Mouse (Mus musculus): ENCODE measurements at regions not wholly inside any gene's neighbourhood (a gene's known extent, or its start where the extent isn't known, plus 50 kb on each side); places are given as distances from the start of the nearest gene placed in this dataset.

DNA sequence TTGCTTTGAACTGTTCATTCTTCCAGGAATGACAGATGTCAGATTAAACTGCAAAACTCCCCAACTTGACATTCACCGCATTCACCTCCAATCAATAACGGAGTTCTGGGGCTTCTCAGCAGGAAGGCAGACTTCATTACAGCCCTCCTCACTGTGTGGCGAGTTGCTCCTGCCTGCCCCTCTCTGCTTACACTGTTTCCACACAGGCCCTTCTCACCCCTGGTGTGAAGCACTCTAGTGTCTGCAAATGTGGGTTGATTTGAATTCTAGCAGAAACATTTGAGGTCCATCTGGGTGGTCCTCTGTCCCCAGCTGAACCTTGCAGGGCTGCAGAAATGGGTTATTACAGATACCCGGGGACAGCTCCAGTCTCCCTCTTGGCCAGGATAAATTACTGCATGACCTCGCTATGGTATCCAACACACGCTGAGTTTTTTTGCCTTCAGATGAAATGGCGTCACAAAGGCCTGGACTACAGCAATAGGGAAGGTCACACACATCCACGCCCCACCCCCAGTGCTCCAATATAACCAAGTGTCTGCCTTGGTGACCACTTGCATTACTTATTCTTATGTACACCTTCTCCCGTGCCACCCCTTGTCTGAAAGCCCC is 145.8 kb downstream of the Rwdd3 start:
- TF ChIP-seq MYB (IDR thresholded peaks at IDR 0.05; ENCODE audit: low read depth, low read length) (no peak), MEF2A (IDR thresholded peaks at IDR 0.05; ENCODE audit: extremely low read depth, insufficient replicate concordance, low read depth, low read length, poor library complexity, severe bottlenecking) (no peak), ZC3H11A (IDR thresholded peaks at IDR 0.05; ENCODE audit: low read depth, low read length) (no peak), ZNF384 (IDR thresholded peaks at IDR 0.05; ENCODE audit: low read depth, low read length) (no peak), RAD21 (IDR thresholded peaks at IDR 0.05; ENCODE audit: low read depth, low read length) (no peak), ELF1 (IDR thresholded peaks at IDR 0.05; ENCODE audit: low read depth, low read length) (no peak), ZMIZ1 (IDR thresholded peaks at IDR 0.05; ENCODE audit: low read depth, low read length) (no peak), MXI1 (IDR thresholded peaks at IDR 0.05; ENCODE audit: low read depth, low read length) (no peak), NELFE (IDR thresholded peaks at IDR 0.05; ENCODE audit: low read depth, low read length) (no peak), GATA1 (IDR thresholded peaks at IDR 0.05; ENCODE audit: low read depth, low read length) (no peak), SIN3A (IDR thresholded peaks at IDR 0.05; ENCODE audit: low read length) (no peak), CHD2 (IDR thresholded peaks at IDR 0.05; ENCODE audit: low read length) (no peak), USF2 (IDR thresholded peaks at IDR 0.05; ENCODE audit: borderline replicate concordance in 1 of 2, insufficient read depth in 1 of 2, low read depth in 1 of 2, low read length in 2 of 2) (no peak), POLR2AphosphoS2 (IDR thresholded peaks at IDR 0.05; ENCODE audit: low read length) (no peak)
- Histone ChIP-seq H3K9me3 (replicated peaks; ENCODE audit: insufficient read depth, low read length) (no peaks in the 10 kb centered on the region), H3K79me2 (ENCODE audit: control insufficient read depth, insufficient read depth, low read length, poor library complexity) (no peaks in the 10 kb centered on the region), H3K9ac (ENCODE audit: control insufficient read depth, low read depth, low read length, poor library complexity, severe bottlenecking) (no peak overlapping the region), H3K4me1 (ENCODE audit: control insufficient read depth in 1 of 2, insufficient read depth in 2 of 2, low read length in 2 of 2) (no peaks in the 10 kb centered on the region), H3K36me3 (ENCODE audit: control insufficient read depth in 1 of 2, insufficient read depth in 2 of 2, low read length in 2 of 2) (no peaks in the 10 kb centered on the region), H3K27me3 (ENCODE audit: control insufficient read depth in 1 of 2, insufficient read depth in 2 of 2, low read length in 2 of 2) (no peaks in the 10 kb centered on the region), H3K27ac (ENCODE audit: control insufficient read depth, low read depth, low read length) (no peak overlapping the region), H3K4me3 (ENCODE audit: control insufficient read depth in 1 of 2, insufficient read depth in 1 of 2, low read depth in 2 of 2, low read length in 2 of 2) (no peak overlapping the region)
- DNase-seq (ENCODE audit: low read depth, low spot score): no peak

DNA sequence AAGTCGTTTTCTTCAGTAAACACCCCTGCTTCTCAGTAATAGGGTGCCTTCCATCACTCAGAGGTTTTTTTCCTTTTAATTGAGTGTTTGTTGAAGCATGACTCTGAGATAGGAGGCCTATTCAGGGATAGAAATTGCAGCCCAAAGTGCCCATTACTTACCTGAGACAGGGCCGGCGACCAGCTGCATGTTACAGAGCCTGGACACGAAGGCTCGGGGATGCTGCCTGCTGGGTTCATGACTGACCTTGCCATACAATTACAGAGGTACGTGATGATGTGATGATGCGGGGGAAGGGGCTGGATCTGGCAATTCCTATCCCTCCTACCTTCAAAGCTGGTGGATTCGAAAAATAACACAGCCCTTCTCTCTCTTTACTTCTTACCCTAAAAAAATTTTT is 146.7 kb downstream of the Rwdd3 start:
- Histone ChIP-seq H3K9ac (ENCODE audit: control insufficient read depth, low read depth, low read length, poor library complexity, severe bottlenecking) (no peak overlapping the region), H3K4me1 (ENCODE audit: control insufficient read depth in 1 of 2, insufficient read depth in 2 of 2, low read length in 2 of 2) (no peaks in the 10 kb centered on the region), H3K9me3 (replicated peaks; ENCODE audit: insufficient read depth, low read length) (no peaks in the 10 kb centered on the region), H3K4me3 (ENCODE audit: control insufficient read depth in 1 of 2, insufficient read depth in 1 of 2, low read depth in 2 of 2, low read length in 2 of 2) (no peak overlapping the region), H3K36me3 (ENCODE audit: control insufficient read depth in 1 of 2, insufficient read depth in 2 of 2, low read length in 2 of 2) (no peaks in the 10 kb centered on the region), H3K27ac (ENCODE audit: control insufficient read depth, low read depth, low read length) (no peak overlapping the region), H3K79me2 (ENCODE audit: control insufficient read depth, insufficient read depth, low read length, poor library complexity) (no peaks in the 10 kb centered on the region), H3K27me3 (ENCODE audit: control insufficient read depth in 1 of 2, insufficient read depth in 2 of 2, low read length in 2 of 2) (no peaks in the 10 kb centered on the region)
- TF ChIP-seq RAD21 (IDR thresholded peaks at IDR 0.05; ENCODE audit: low read depth, low read length): no peak
- no peak for TF ChIP-seq USF2 (IDR thresholded peaks at IDR 0.05; ENCODE audit: borderline replicate concordance in 1 of 2, insufficient read depth in 1 of 2, low read depth in 1 of 2, low read length in 2 of 2)
- no peak for TF ChIP-seq TAL1 (IDR thresholded peaks at IDR 0.05; ENCODE audit: low read length)
- TF ChIP-seq TCF12 (IDR thresholded peaks at IDR 0.05; ENCODE audit: low read depth, low read length): no peak
- TF ChIP-seq NRF1 (IDR thresholded peaks at IDR 0.05; ENCODE audit: insufficient read depth, low read depth, low read length, poor library complexity, severe bottlenecking): no peak
- no peak for TF ChIP-seq NELFE (IDR thresholded peaks at IDR 0.05; ENCODE audit: low read depth, low read length)
- no peak for TF ChIP-seq ETS1 (IDR thresholded peaks at IDR 0.05; ENCODE audit: low read depth, low read length)
- TF ChIP-seq HCFC1 (IDR thresholded peaks at IDR 0.05; ENCODE audit: low read depth, low read length): no peak
- no peak for DNase-seq (ENCODE audit: low read depth, low spot score)

Data from MEL (cell line).